Mouse (Mus musculus): ENCODE results near the gene Dgki.

- TF ChIP-seq EP300 (IDR thresholded peaks at IDR 0.05; ENCODE audit: low read length) (no peak), SIN3A (IDR thresholded peaks at IDR 0.05; ENCODE audit: low read length) (no peak), ZKSCAN1 (IDR thresholded peaks at IDR 0.05; ENCODE audit: borderline replicate concordance, low read depth, low read length) (no peak), CTCF (conservative IDR thresholded peaks at IDR 0.05 in 1 of 2, IDR thresholded peaks at IDR 0.05 in 1 of 2; ENCODE audit: low read depth in 2 of 2, low read length in 2 of 2) (no peak), ZC3H11A (IDR thresholded peaks at IDR 0.05; ENCODE audit: low read depth, low read length) (no peak), POLR2A (IDR thresholded peaks at IDR 0.05; ENCODE audit: low read depth, low read length) (no peak)
These were observed 55.9 kb downstream of the Dgki start for GRCm38 (mm10) chr6:37244074-37244473.

Data from CH12.LX (cell line).